ENCODE assay signal across 39 mouse cellular contexts in the genomic region with DNA sequence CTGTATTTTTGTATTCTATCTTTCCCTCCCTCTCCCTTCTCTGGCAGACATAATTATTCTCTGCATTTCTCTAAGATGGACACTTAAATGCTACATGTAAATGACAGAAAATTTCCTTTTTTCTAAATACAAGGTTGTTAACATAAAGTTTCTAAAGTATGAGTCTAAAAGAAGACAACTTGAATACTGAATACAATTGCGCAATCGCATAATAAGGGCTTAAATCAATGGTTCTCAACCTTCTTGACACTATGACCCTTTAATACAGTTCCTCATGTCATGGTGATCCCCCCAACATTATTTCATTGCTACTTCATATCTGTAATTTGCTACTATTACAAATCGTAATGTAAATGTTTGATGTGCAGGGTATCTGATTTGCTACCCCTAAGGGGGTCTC. TPM values are rescaled to one million over a fixed set of nuclear protein-coding genes. Genes with fewer than 3 reads are reported as not detected.
"Had no signal": no experiment of that assay in that cellular context is flagged by ENCODE, and none has a peak within 500 bp of the region (broad histone marks: within the 10 kb centered on the region; RNA-seq: fewer than 3 reads in every experiment).

No protein-coding gene starts in this region.

- H3K4me2 ChIP-seq: embryonic facial prominence, embryonic 12.5 days; embryonic facial prominence, embryonic 13.5 days; embryonic facial prominence, embryonic 15.5 days; forebrain, embryonic 12.5 days; forebrain, embryonic 13.5 days; forebrain, embryonic 15.5 days had no signal

- H3K27me3 ChIP-seq: embryonic facial prominence, embryonic 12.5 days; embryonic facial prominence, embryonic 13.5 days; embryonic facial prominence, embryonic 15.5 days; forebrain, embryonic 12.5 days; forebrain, embryonic 13.5 days; forebrain, embryonic 15.5 days had no signal

- H3K36me3 ChIP-seq: embryonic facial prominence, embryonic 10.5 days; embryonic facial prominence, embryonic 12.5 days; embryonic facial prominence, embryonic 13.5 days; embryonic facial prominence, embryonic 15.5 days; forebrain, embryonic 10.5 days; forebrain, embryonic 12.5 days; forebrain, embryonic 15.5 days had no signal

- DNase-seq: cerebellum, adult 8-10 months; cerebellum, adult 9-10 months; cerebellum, adult 9-11 months; cerebellum, postnatal 10 days; cerebellum, postnatal 14 days; cerebellum, postnatal 25 days; cerebellum, postnatal 36 days; embryo, embryonic 11 days; forebrain, postnatal 0 days; gastrocnemius, postnatal 10 days; gastrocnemius, postnatal 14 days; gastrocnemius, postnatal 36 days; heart, adult 11 months had no signal

- H3K4me3 ChIP-seq: embryonic facial prominence, embryonic 10.5 days; embryonic facial prominence, embryonic 12.5 days; embryonic facial prominence, embryonic 13.5 days; embryonic facial prominence, embryonic 15.5 days; erythroblast, embryonic 14.5 days; forebrain, embryonic 10.5 days; forebrain, embryonic 12.5 days; forebrain, embryonic 13.5 days; forebrain, embryonic 15.5 days; gastrocnemius, adult 2 months; heart, adult 2 months had no signal

RNA-seq across cellular contexts. Expression of gene Gm6993, which starts 35.7 kb away (rescaled TPM):
- total RNA-seq: common myeloid progenitor, adult 5-6 weeks; forebrain, postnatal 0 days; gastrocnemius, adult 18-20 months; gastrocnemius, adult 2 months; gastrocnemius, adult 8-10 months; gastrocnemius, postnatal 10 days; gastrocnemius, postnatal 14 days; gastrocnemius, postnatal 25 days; gastrocnemius, postnatal 36 days; granulocyte monocyte progenitor cell, adult 5-6 weeks; heart, adult 18-20 months; heart, adult 2 months; heart, adult 8-10 months had no signal
- polyA plus RNA-seq: cortical plate, adult 2 months; embryonic facial prominence, embryonic 10.5 days; embryonic facial prominence, embryonic 11.5 days; embryonic facial prominence, embryonic 12.5 days; embryonic facial prominence, embryonic 13.5 days; embryonic facial prominence, embryonic 14.5 days; embryonic facial prominence, embryonic 15.5 days; erythroblast, embryonic 14.5 days; forebrain, embryonic 10.5 days; forebrain, embryonic 11.5 days; forebrain, embryonic 12.5 days; forebrain, embryonic 13.5 days; forebrain, embryonic 14.5 days; forebrain, embryonic 15.5 days; forebrain, embryonic 16.5 days; forebrain, postnatal 0 days; frontal cortex, adult 2 months; gonadal fat pad, adult 2 months; heart, adult 2 months had no signal
